Mouse (Mus musculus): ENCODE results near the gene Grap2. TPM values are rescaled to one million over a fixed set of nuclear protein-coding genes. Genes with fewer than 3 reads are reported as not detected.

Gene Grap2
- total and polyA plus RNA-seq, 3 experiments = 2.8 to 21.1 (median 4.6) TPM

- H3K36me3 ChIP-seq (replicated peaks) = no peaks in the 10 kb centered on the region
- no peaks in the 10 kb centered on the region for H3K4me1 ChIP-seq (ENCODE audit: insufficient read depth, low read depth, low read length)
- DNase-seq (ENCODE audit: low spot score) (no peak), ATAC-seq (ENCODE audit: extremely low read depth, insufficient number of reproducible peaks, low FRiP score, poor library complexity, severe bottlenecking) (no peak)
- TF ChIP-seq POLR2AphosphoS5 (IDR thresholded peaks at IDR 0.05; ENCODE audit: insufficient replicate concordance, low read depth, low read length) (no peak), TAL1 (conservative IDR thresholded peaks at IDR 0.05; ENCODE audit: low read depth, low read length) (no peak), GATA2 (IDR thresholded peaks at IDR 0.05; ENCODE audit: borderline replicate concordance, low read depth, low read length) (no peak), GATA1 (IDR thresholded peaks at IDR 0.05; ENCODE audit: borderline replicate concordance, low read length) (no peak), CTCF (IDR thresholded peaks at IDR 0.05; ENCODE audit: low read depth, low read length) (no peak)
- no peak overlapping the region for H3K4me3 ChIP-seq (ENCODE audit: low read depth, low read length)
- peaks cover 4% of the 10 kb centered on the region for H3K9me3 ChIP-seq (replicated peaks)
- H3K27me3 ChIP-seq (ENCODE audit: insufficient read depth, low read length) = peaks cover 75% of the 10 kb centered on the region
Measured at GRCm38 (mm10) chr15:80641702-80642435, 69.5 kb downstream of the Grap2 start.

GRCm38 (mm10) chr15:80645006-80645797 is 72.8 kb downstream of the Grap2 start:
- H3K36me3 ChIP-seq (replicated peaks) = no peaks in the 10 kb centered on the region
- DNase-seq (ENCODE audit: low spot score) = no peak
- TF ChIP-seq TAL1 (conservative IDR thresholded peaks at IDR 0.05; ENCODE audit: low read depth, low read length) (no peak), GATA1 (IDR thresholded peaks at IDR 0.05; ENCODE audit: borderline replicate concordance, low read length) (no peak), GATA2 (IDR thresholded peaks at IDR 0.05; ENCODE audit: borderline replicate concordance, low read depth, low read length) (no peak), CTCF (IDR thresholded peaks at IDR 0.05; ENCODE audit: low read depth, low read length) (no peak), POLR2AphosphoS5 (IDR thresholded peaks at IDR 0.05; ENCODE audit: insufficient replicate concordance, low read depth, low read length) (no peak)
- H3K4me3 ChIP-seq (ENCODE audit: low read depth, low read length) = no peak overlapping the region
- H3K4me1 ChIP-seq (ENCODE audit: insufficient read depth, low read depth, low read length) = no peaks in the 10 kb centered on the region
- peaks cover 75% of the 10 kb centered on the region for H3K27me3 ChIP-seq (ENCODE audit: insufficient read depth, low read length)
- no peak for ATAC-seq (ENCODE audit: extremely low read depth, insufficient number of reproducible peaks, low FRiP score, poor library complexity, severe bottlenecking)
- no peaks in the 10 kb centered on the region for H3K9me3 ChIP-seq (replicated peaks)

GRCm38 (mm10) chr15:80648977-80649606 is 76.7 kb downstream of the Grap2 start:
- TF ChIP-seq CTCF (IDR thresholded peaks at IDR 0.05; ENCODE audit: low read depth, low read length) = no peak
- no peak for TF ChIP-seq GATA1 (IDR thresholded peaks at IDR 0.05; ENCODE audit: borderline replicate concordance, low read length)
- TF ChIP-seq GATA2 (IDR thresholded peaks at IDR 0.05; ENCODE audit: borderline replicate concordance, low read depth, low read length) = no peak
- TF ChIP-seq TAL1 (conservative IDR thresholded peaks at IDR 0.05; ENCODE audit: low read depth, low read length) = no peak
- no peak for TF ChIP-seq POLR2AphosphoS5 (IDR thresholded peaks at IDR 0.05; ENCODE audit: insufficient replicate concordance, low read depth, low read length)
- no peak overlapping the region for H3K4me3 ChIP-seq (ENCODE audit: low read depth, low read length)
- no peaks in the 10 kb centered on the region for H3K9me3 ChIP-seq (replicated peaks)
- H3K27me3 ChIP-seq (ENCODE audit: insufficient read depth, low read length) = peaks cover 74% of the 10 kb centered on the region
- ATAC-seq (ENCODE audit: extremely low read depth, insufficient number of reproducible peaks, low FRiP score, poor library complexity, severe bottlenecking) = no peak
- H3K4me1 ChIP-seq (ENCODE audit: insufficient read depth, low read depth, low read length) = no peaks in the 10 kb centered on the region
- no peaks in the 10 kb centered on the region for H3K36me3 ChIP-seq (replicated peaks)
- no peak for DNase-seq (ENCODE audit: low spot score)

GRCm38 (mm10) chr15:80650412-80650811 is 78.0 kb downstream of the Grap2 start:
- Histone ChIP-seq H3K27me3 (ENCODE audit: insufficient read depth, low read length) (peaks cover 68% of the 10 kb centered on the region), H3K4me3 (ENCODE audit: low read depth, low read length) (no peak overlapping the region), H3K9me3 (replicated peaks) (no peaks in the 10 kb centered on the region), H3K36me3 (replicated peaks) (no peaks in the 10 kb centered on the region), H3K4me1 (ENCODE audit: insufficient read depth, low read depth, low read length) (no peaks in the 10 kb centered on the region)
- no peak for ATAC-seq (ENCODE audit: extremely low read depth, insufficient number of reproducible peaks, low FRiP score, poor library complexity, severe bottlenecking)
- no peak for DNase-seq (ENCODE audit: low spot score)
- no peak for TF ChIP-seq GATA1 (IDR thresholded peaks at IDR 0.05; ENCODE audit: borderline replicate concordance, low read length)
- no peak for TF ChIP-seq TAL1 (conservative IDR thresholded peaks at IDR 0.05; ENCODE audit: low read depth, low read length)
- TF ChIP-seq POLR2AphosphoS5 (IDR thresholded peaks at IDR 0.05; ENCODE audit: insufficient replicate concordance, low read depth, low read length) = no peak
- TF ChIP-seq CTCF (IDR thresholded peaks at IDR 0.05; ENCODE audit: low read depth, low read length) = no peak
- TF ChIP-seq GATA2 (IDR thresholded peaks at IDR 0.05; ENCODE audit: borderline replicate concordance, low read depth, low read length) = no peak

GRCm38 (mm10) chr15:80653865-80654264 is 81.5 kb downstream of the Grap2 start:
- Histone ChIP-seq H3K36me3 (replicated peaks) (no peaks in the 10 kb centered on the region), H3K4me3 (ENCODE audit: low read depth, low read length) (no peak overlapping the region), H3K4me1 (ENCODE audit: insufficient read depth, low read depth, low read length) (no peaks in the 10 kb centered on the region), H3K9me3 (replicated peaks) (no peaks in the 10 kb centered on the region), H3K27me3 (ENCODE audit: insufficient read depth, low read length) (peaks cover 56% of the 10 kb centered on the region)
- ATAC-seq (ENCODE audit: extremely low read depth, insufficient number of reproducible peaks, low FRiP score, poor library complexity, severe bottlenecking) (no peak), DNase-seq (ENCODE audit: low spot score) (no peak)
- TF ChIP-seq POLR2AphosphoS5 (IDR thresholded peaks at IDR 0.05; ENCODE audit: insufficient replicate concordance, low read depth, low read length) (no peak), GATA1 (IDR thresholded peaks at IDR 0.05; ENCODE audit: borderline replicate concordance, low read length) (no peak), CTCF (IDR thresholded peaks at IDR 0.05; ENCODE audit: low read depth, low read length) (no peak), GATA2 (IDR thresholded peaks at IDR 0.05; ENCODE audit: borderline replicate concordance, low read depth, low read length) (no peak), TAL1 (conservative IDR thresholded peaks at IDR 0.05; ENCODE audit: low read depth, low read length) (no peak)

All from G1E (cell line).